Mouse (Mus musculus) limb, embryonic 14.5 days (tissue): ENCODE results near the gene Krt19. TPM values are rescaled to one million over a fixed set of nuclear protein-coding genes. Genes with fewer than 3 reads are reported as not detected.

Experiments
- ATAC-seq: fragments of 200-750 bp; cut with Nextera tagmentation; 2 replicates; pipeline ENCODE4 v1.8.0; 2017; ENCODE audit warnings: low read depth, moderate number of reproducible peaks, moderate TSS enrichment; ENCODE audit not compliant: low FRiP score
- DNase-seq: peaks from one replicate; pipeline ENCODE4 v3.0.0-alpha.2; 2015; ENCODE audit warnings: low spot score
- H3K27ac ChIP-seq: fragments of 300-500 bp; sonication (generic); replicated peaks from 2 replicates; pipeline ENCODE4 v1.5.1; 2014; ENCODE audit warnings: low read depth, mild to moderate bottlenecking, low read length, moderate library complexity, mixed read lengths
- H3K27me3 ChIP-seq: fragments of 300-500 bp; sonication (generic); 2 replicates; pipeline ENCODE4 v1.6.1; 2014; ENCODE audit warnings: low read length, mixed read lengths; ENCODE audit not compliant: control insufficient read depth, insufficient read depth
- H3K36me3 ChIP-seq: fragments of 300-500 bp; sonication (generic); 2 replicates; pipeline ENCODE4 v1.6.1; 2014; ENCODE audit warnings: mild to moderate bottlenecking, low read length, moderate library complexity, mixed read lengths; ENCODE audit not compliant: control insufficient read depth, insufficient read depth
- H3K4me1 ChIP-seq: fragments of 300-500 bp; sonication (generic); 2 replicates; pipeline ENCODE4 v1.6.1; 2014; ENCODE audit warnings: antibody characterized with exemption, low read length, mixed read lengths; ENCODE audit not compliant: control insufficient read depth, insufficient read depth
- H3K4me2 ChIP-seq: fragments of 300-500 bp; sonication (generic); replicated peaks from 2 replicates; pipeline ENCODE4 v1.6.1; 2014; ENCODE audit warnings: low read depth, mild to moderate bottlenecking, low read length, moderate library complexity; ENCODE audit not compliant: severe bottlenecking
- H3K4me3 ChIP-seq: fragments of 300-500 bp; sonication (generic); replicated peaks from 2 replicates; pipeline ENCODE4 v1.5.1; 2014; ENCODE audit warnings: low read length
- H3K9ac ChIP-seq: fragments of 300-500 bp; sonication (generic); 2 replicates; pipeline ENCODE4 v1.6.1; 2014; ENCODE audit warnings: mild to moderate bottlenecking, low read depth, low read length, moderate library complexity; ENCODE audit not compliant: severe bottlenecking
- H3K9me3 ChIP-seq: fragments of 300-500 bp; sonication (generic); 2 replicates; pipeline ENCODE4 v1.6.1; 2016; ENCODE audit warnings: low read length; ENCODE audit not compliant: control insufficient read depth
- POLR2A ChIP-seq: fragments of 200-500 bp; IDR thresholded peaks from 2 replicates; pipeline ENCODE4 v1.8.0; 2012; ENCODE audit warnings: inconsistent platforms, mild to moderate bottlenecking, moderate library complexity, borderline replicate concordance; ENCODE audit not compliant: insufficient read depth, insufficient read length; ENCODE audit errors: extremely low read depth
- WGBS: fragments of 180-500 bp; shearing (Covaris S2); extraction: QIAGEN DNeasy Blood & Tissue Kit; methylation state at CpG from one replicate; pipeline ENCODE4 v1.1.7; 2014; 5-methylcytosine and 5-hydroxymethylcytosine counted together
- polyA plus RNA-seq, 2 experiments: library from polyadenylated mRNA; depleted of rRNA in 1 of 2; stranded (reverse) in 1 of 2; unstranded in 1 of 2; fragments of >200 nt; fragmentation: Nextera tagmentation in 1 of 2; extraction: Ambion mirVana in 1 of 2; gene quantifications; 2 replicates each; pipeline versions ENCODE4 v1.2.1 to v1.2.3; 2012 to 2014

The Krt19 gene
- polyA plus RNA-seq (2012; rRNA removed) (30.3 and 74.0 TPM in 2 replicates), polyA plus RNA-seq (2014; fragmentation: Nextera tagmentation; extraction: Ambion mirVana) (89.1 and 105 TPM in 2 replicates)

GRCm38 (mm10) chr11:100148615-100149330 lies at the start of gene Krt19:
TSS of gene Krt19 (minus strand) at chr11:100148665.
- 54% methylated on average over 9 of the region's 9 CpGs for WGBS
- no peak for TF ChIP-seq POLR2A
- H3K36me3 ChIP-seq, result no peaks in the 10 kb centered on the region

GRCm38 (mm10) chr11:100192992-100193391 lies 44.5 kb upstream of the Krt19 start, which contains the start of gene Krt9:
TSS of gene Krt9 (minus strand) at chr11:100193246.
- H3K4me1 ChIP-seq, result no peaks in the 10 kb centered on the region
- H3K4me2 ChIP-seq, result no peak within 1 kb of the TSS
- DNase-seq, result no peak
- no peak for TF ChIP-seq POLR2A
- H3K36me3 ChIP-seq, result no peaks in the 10 kb centered on the region
- 37% methylated on average over 9 of the region's 9 CpGs for WGBS
- no peak within 1 kb of the TSS for H3K27ac ChIP-seq
- ATAC-seq, result no peak
- no peak within 1 kb of the TSS for H3K4me3 ChIP-seq
- H3K27me3 ChIP-seq, result no peaks in the 10 kb centered on the region
- no peak within 1 kb of the TSS for H3K9ac ChIP-seq
- H3K9me3 ChIP-seq, result no peaks in the 10 kb centered on the region

More at GRCm38 (mm10) chr11:100148615-100149330, at the start of gene Krt19:
- H3K27ac ChIP-seq, result no peak within 1 kb of the TSS
- H3K27me3 ChIP-seq, result peaks cover 26% of the 10 kb centered on the region
- H3K4me2 ChIP-seq, result no peak within 1 kb of the TSS
- no peaks in the 10 kb centered on the region for H3K9me3 ChIP-seq
- no peak within 1 kb of the TSS for H3K4me3 ChIP-seq
- no peak for DNase-seq
- no peak for ATAC-seq
- H3K4me1 ChIP-seq, result peaks cover 10% of the 10 kb centered on the region
- no peak within 1 kb of the TSS for H3K9ac ChIP-seq

- H3K27me3 ChIP-seq, result no peaks in the 10 kb centered on the region
- H3K4me2 ChIP-seq, result no peak overlapping the region
- H3K9me3 ChIP-seq, result no peaks in the 10 kb centered on the region
- no peaks in the 10 kb centered on the region for H3K4me1 ChIP-seq
- H3K27ac ChIP-seq, result no peak overlapping the region
- DNase-seq, result no peak
- no peak overlapping the region for H3K4me3 ChIP-seq
- no peak for ATAC-seq
- no peak overlapping the region for H3K9ac ChIP-seq
- H3K36me3 ChIP-seq, result no peaks in the 10 kb centered on the region
- TF ChIP-seq POLR2A, result no peak
- WGBS, result 93% methylated on average over 3 of the region's 3 CpGs
These were observed 43.4 kb upstream of the Krt19 start for GRCm38 (mm10) chr11:100191820-100192219.

- Histone ChIP-seq H3K4me1 (no peaks in the 10 kb centered on the region), H3K9ac (no peak overlapping the region), H3K9me3 (no peaks in the 10 kb centered on the region), H3K27ac (no peak overlapping the region), H3K36me3 (no peaks in the 10 kb centered on the region), H3K4me3 (no peak overlapping the region), H3K4me2 (no peak overlapping the region), H3K27me3 (no peaks in the 10 kb centered on the region)
- DNase-seq (no peak), ATAC-seq (no peak)
- 83% methylated on average over 8 of the region's 8 CpGs for WGBS
- no peak for TF ChIP-seq POLR2A
These were observed 38.3 kb upstream of the Krt19 start for GRCm38 (mm10) chr11:100186736-100187135.

GRCm38 (mm10) chr11:100181725-100182124 lies 33.3 kb upstream of the Krt19 start:
- Histone ChIP-seq H3K4me2 (no peak overlapping the region), H3K4me3 (no peak overlapping the region), H3K4me1 (no peaks in the 10 kb centered on the region), H3K9me3 (no peaks in the 10 kb centered on the region), H3K36me3 (no peaks in the 10 kb centered on the region), H3K9ac (no peak overlapping the region), H3K27ac (no peak overlapping the region), H3K27me3 (no peaks in the 10 kb centered on the region)
- DNase-seq (no peak), ATAC-seq (no peak)
- TF ChIP-seq POLR2A, result no peak
- WGBS, result 82% methylated on average over 7 of the region's 7 CpGs
